Mouse (Mus musculus): ENCODE measurements around the gene Cbx8. TPM values are rescaled to one million over a fixed set of nuclear protein-coding genes. Genes with fewer than 3 reads are reported as not detected.

The Cbx8 gene
- polyA plus RNA-seq, 1 experiment = 3.9 TPM

DNA sequence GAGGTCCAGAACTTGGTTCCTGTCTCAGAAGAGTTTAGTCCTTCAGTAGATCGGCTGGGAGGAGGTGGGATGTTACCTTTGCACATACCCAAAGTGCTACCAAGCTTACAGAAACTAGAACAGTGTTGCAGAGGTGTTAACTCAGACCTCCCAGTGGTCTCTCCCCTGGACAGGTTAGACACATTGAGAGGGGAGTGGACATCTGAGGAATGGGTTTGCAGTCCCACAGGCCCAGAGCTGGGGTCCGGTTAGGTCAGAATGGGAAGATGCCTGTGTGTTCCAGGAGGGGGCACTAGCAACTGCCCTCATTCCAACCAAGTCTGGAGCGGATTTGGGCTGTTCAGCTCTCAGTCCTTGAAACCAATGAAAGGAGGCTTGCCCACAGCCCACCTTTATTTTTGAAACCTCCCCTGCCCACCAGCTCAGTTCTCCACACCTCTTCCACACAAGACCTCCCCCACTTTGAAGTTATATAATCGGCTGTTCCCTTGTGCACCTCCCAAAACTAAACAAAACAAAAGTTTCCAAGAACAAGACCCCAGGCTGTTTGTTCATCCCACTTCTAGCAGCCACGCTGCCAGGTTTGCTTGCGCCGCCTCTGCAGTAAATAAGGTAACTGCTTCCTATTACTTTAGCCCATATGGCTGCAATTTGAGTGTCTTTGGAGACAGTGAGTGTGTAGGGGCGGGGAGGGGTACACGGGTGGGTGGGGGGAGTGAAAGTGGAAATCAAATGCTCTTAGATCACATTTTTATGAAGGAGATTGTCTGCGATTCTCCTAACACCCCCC, 3.2 kb upstream of the Cbx8 start:
- 11% methylated on average over 10 of the region's 10 CpGs for WGBS
- no peak for DNase-seq
- Histone ChIP-seq H3K4me1 (ENCODE audit: control insufficient read depth, insufficient read depth, low read length) (peaks cover 23% of the 10 kb centered on the region), H3K4me3 (replicated peaks; ENCODE audit: extremely low read depth, low read depth, low read length) (no peak overlapping the region)
- peak; percentile 73 for TF ChIP-seq CTCF (IDR thresholded peaks at IDR 0.05; ENCODE audit: insufficient read depth, low read length)
- no peak for TF ChIP-seq POLR2A (IDR thresholded peaks at IDR 0.05; ENCODE audit: borderline replicate concordance, extremely low read depth, low read depth, low read length)

GRCm38 (mm10) chr11:119043273-119043540, 2.4 kb upstream of the Cbx8 start:
- TF ChIP-seq CTCF (IDR thresholded peaks at IDR 0.05; ENCODE audit: insufficient read depth, low read length) = no peak
- TF ChIP-seq POLR2A (IDR thresholded peaks at IDR 0.05; ENCODE audit: borderline replicate concordance, extremely low read depth, low read depth, low read length) = no peak

GRCm38 (mm10) chr11:119042466-119043272, 1.9 kb upstream of the Cbx8 start:
- H3K4me1 ChIP-seq (ENCODE audit: control insufficient read depth, insufficient read depth, low read length) = peaks cover 23% of the 10 kb centered on the region
- H3K4me3 ChIP-seq (replicated peaks; ENCODE audit: extremely low read depth, low read depth, low read length) = no peak overlapping the region
- no peak for DNase-seq
- no peak for TF ChIP-seq POLR2A (IDR thresholded peaks at IDR 0.05; ENCODE audit: borderline replicate concordance, extremely low read depth, low read depth, low read length)
- no peak for TF ChIP-seq CTCF (IDR thresholded peaks at IDR 0.05; ENCODE audit: insufficient read depth, low read length)
- WGBS = 7% methylated on average over 52 of the region's 52 CpGs

More at GRCm38 (mm10) chr11:119043273-119043540, 2.4 kb upstream of the Cbx8 start:
- H3K4me1 ChIP-seq (ENCODE audit: control insufficient read depth, insufficient read depth, low read length) = peaks cover 23% of the 10 kb centered on the region
- WGBS = 18% methylated on average over 4 of the region's 4 CpGs
- DNase-seq = no peak
- H3K4me3 ChIP-seq (replicated peaks; ENCODE audit: extremely low read depth, low read depth, low read length) = no peak overlapping the region

GRCm38 (mm10) chr11:119041750-119042465, 1.1 kb upstream of the Cbx8 start:
- 3% methylated on average over 31 of the region's 31 CpGs for WGBS
- peaks cover 20% of the 10 kb centered on the region for H3K4me1 ChIP-seq (ENCODE audit: control insufficient read depth, insufficient read depth, low read length)
- no peak for DNase-seq
- TF ChIP-seq POLR2A (IDR thresholded peaks at IDR 0.05; ENCODE audit: borderline replicate concordance, extremely low read depth, low read depth, low read length) (no peak), CTCF (IDR thresholded peaks at IDR 0.05; ENCODE audit: insufficient read depth, low read length) (no peak)
- H3K4me3 ChIP-seq (replicated peaks; ENCODE audit: extremely low read depth, low read depth, low read length) = no peak overlapping the region

DNA sequence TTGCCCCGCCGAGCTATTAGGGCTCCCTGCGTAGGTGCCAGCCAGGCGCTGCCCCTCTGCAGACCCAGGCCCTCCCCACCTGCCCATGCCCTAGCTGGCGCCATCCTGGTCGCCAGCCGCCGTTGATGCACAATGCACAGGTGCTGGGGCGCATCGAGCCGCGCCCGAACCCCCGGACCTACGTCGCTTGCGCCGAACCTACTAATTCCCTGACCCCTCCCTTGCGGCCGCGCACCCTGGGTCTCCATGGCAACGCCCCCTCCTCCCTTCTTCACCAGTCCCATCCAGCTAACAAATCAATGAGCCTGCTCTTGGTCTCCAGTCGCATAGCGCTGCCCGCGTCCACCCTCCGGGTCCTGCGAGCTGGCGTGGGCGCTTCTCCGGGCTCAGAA, 552 bp upstream of the Cbx8 start:
- Histone ChIP-seq H3K4me3 (replicated peaks; ENCODE audit: extremely low read depth, low read depth, low read length) (peak overlapping the region; percentile 74), H3K4me1 (ENCODE audit: control insufficient read depth, insufficient read depth, low read length) (peaks cover 15% of the 10 kb centered on the region)
- TF ChIP-seq CTCF (IDR thresholded peaks at IDR 0.05; ENCODE audit: insufficient read depth, low read length) (no peak), POLR2A (IDR thresholded peaks at IDR 0.05; ENCODE audit: borderline replicate concordance, extremely low read depth, low read depth, low read length) (no peak)
- no peak for DNase-seq
- under 1% methylated on average over 31 of the region's 31 CpGs for WGBS

DNA sequence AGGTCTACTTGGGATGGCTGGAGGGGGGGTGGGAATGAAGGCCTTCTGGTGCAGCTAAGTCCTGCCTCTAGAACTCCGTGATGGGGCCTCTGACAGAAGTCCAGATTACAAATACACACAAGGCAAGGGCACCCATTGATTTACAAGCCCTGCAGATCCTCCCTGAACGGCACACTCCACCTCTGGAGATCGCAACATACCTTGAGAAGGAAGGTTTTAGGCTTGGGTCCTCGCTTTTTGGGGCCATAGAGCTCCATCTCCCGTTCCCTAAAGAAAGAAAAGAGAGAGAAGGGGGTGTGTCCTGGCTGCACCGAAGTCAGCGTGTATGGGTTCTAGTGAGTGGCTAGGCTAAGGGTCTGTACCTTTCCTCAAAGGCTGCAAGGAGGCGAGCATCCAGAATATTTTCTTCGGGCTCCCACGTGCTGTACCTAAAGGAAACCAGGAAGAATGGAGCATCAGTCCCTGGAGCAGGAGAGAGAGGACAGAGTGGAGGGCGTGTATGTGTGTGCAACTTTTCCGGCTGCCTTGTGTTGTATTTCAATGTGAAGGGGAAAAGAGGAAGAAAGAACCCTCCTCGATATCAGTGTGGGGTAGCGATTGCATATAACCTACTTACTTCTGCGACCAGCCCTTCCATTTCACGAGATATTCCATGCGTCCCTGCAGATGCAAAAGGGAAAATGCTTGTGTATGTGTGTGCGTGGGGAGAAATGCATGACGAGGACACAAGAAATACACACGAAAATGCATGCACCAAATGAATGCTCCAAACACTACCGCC, 847 bp downstream of the Cbx8 start:
- peak overlapping the region; percentile 65 for H3K4me3 ChIP-seq (replicated peaks; ENCODE audit: extremely low read depth, low read depth, low read length)
- WGBS = 26% methylated on average over 21 of the region's 21 CpGs
- peaks cover 14% of the 10 kb centered on the region for H3K4me1 ChIP-seq (ENCODE audit: control insufficient read depth, insufficient read depth, low read length)
- DNase-seq = no peak
- no peak for TF ChIP-seq CTCF (IDR thresholded peaks at IDR 0.05; ENCODE audit: insufficient read depth, low read length)
- TF ChIP-seq POLR2A (IDR thresholded peaks at IDR 0.05; ENCODE audit: borderline replicate concordance, extremely low read depth, low read depth, low read length) = no peak

- peaks cover 12% of the 10 kb centered on the region for H3K4me1 ChIP-seq (ENCODE audit: control insufficient read depth, insufficient read depth, low read length)
- no peak overlapping the region for H3K4me3 ChIP-seq (replicated peaks; ENCODE audit: extremely low read depth, low read depth, low read length)
- no peak for TF ChIP-seq CTCF (IDR thresholded peaks at IDR 0.05; ENCODE audit: insufficient read depth, low read length)
- TF ChIP-seq POLR2A (IDR thresholded peaks at IDR 0.05; ENCODE audit: borderline replicate concordance, extremely low read depth, low read depth, low read length) = no peak
- WGBS = 86% methylated on average over 22 of the region's 22 CpGs
- DNase-seq = no peak
Observed at GRCm38 (mm10) chr11:119038744-119039484, 1.9 kb downstream of the Cbx8 start.

- H3K4me1 ChIP-seq (ENCODE audit: control insufficient read depth, insufficient read depth, low read length) = peaks cover 12% of the 10 kb centered on the region
Observed at GRCm38 (mm10) chr11:119037780-119038401, 2.9 kb downstream of the Cbx8 start.

More at GRCm38 (mm10) chr11:119037780-119038401, 2.9 kb downstream of the Cbx8 start:
- no peak overlapping the region for H3K4me3 ChIP-seq (replicated peaks; ENCODE audit: extremely low read depth, low read depth, low read length)
- 66% methylated on average over 18 of the region's 18 CpGs for WGBS
- TF ChIP-seq CTCF (IDR thresholded peaks at IDR 0.05; ENCODE audit: insufficient read depth, low read length) (no peak), POLR2A (IDR thresholded peaks at IDR 0.05; ENCODE audit: borderline replicate concordance, extremely low read depth, low read depth, low read length) (no peak)
- no peak for DNase-seq
